Mouse (Mus musculus) bone marrow, adult 2 months (tissue): ENCODE measurements at regions not wholly inside any gene's neighbourhood (a gene's known extent, or its start where the extent isn't known, plus 50 kb on each side); places are given as distances from the start of the nearest gene placed in this dataset.

ENCODE experiments used
- CTCF ChIP-seq: fragments of 200-500 bp; IDR thresholded peaks from 2 replicates; pipeline ENCODE4 v1.5.1; 2011; ENCODE audit warnings: low read length, control low read depth; ENCODE audit not compliant: control insufficient read depth, insufficient read depth
- POLR2A ChIP-seq: fragments of 200-500 bp; IDR thresholded peaks from 2 replicates; pipeline ENCODE4 v1.6.1; 2011; ENCODE audit warnings: low read depth, mild to moderate bottlenecking, control low read depth, low read length, borderline replicate concordance; ENCODE audit not compliant: control insufficient read depth

GRCm38 (mm10) chr2:178691190-178691864 lies 261.0 kb downstream of the Cdh26 start:
- TF ChIP-seq CTCF, result no peak
- no peak for TF ChIP-seq POLR2A
